Mouse (Mus musculus): ENCODE data around the gene Zfp955a. TPM values are rescaled to one million over a fixed set of nuclear protein-coding genes. Genes with fewer than 3 reads are reported as not detected.
"Not testable (repeated sequence)": the region's sequence is repeated elsewhere in the genome, so short reads cannot be mapped to it uniquely, and the experiment has no call there.

Gene Zfp955a
- total RNA-seq (2014; fragmentation: Nextera tagmentation) (10.4 and 15.0 TPM in 2 replicates), total RNA-seq (2017) (15.6 and 18.9 TPM in 2 replicates)

GRCm38 (mm10) chr17:33254530-33255318 lies at the start of gene Zfp955a:
TSS of gene Zfp955a (minus strand) at chr17:33255145.
- peak; percentile 99 for ATAC-seq (replicated peaks; ENCODE audit: poor library complexity, severe bottlenecking)

- not testable (repeated sequence) for ATAC-seq (replicated peaks; ENCODE audit: poor library complexity, severe bottlenecking)
Measured at GRCm38 (mm10) chr17:33289876-33290149, 34.9 kb upstream of the Zfp955a start.

- ATAC-seq (replicated peaks; ENCODE audit: poor library complexity, severe bottlenecking): peak; percentile 98
Measured at GRCm38 (mm10) chr17:33289039-33289875, 34.3 kb upstream of the Zfp955a start, which contains the start of gene Zfp955b. TSS of gene Zfp955b (plus strand) at chr17:33289544.

GRCm38 (mm10) chr17:33268907-33269306 lies 14.0 kb upstream of the Zfp955a start:
- ATAC-seq (replicated peaks; ENCODE audit: poor library complexity, severe bottlenecking): no peak

GRCm38 (mm10) chr17:33264376-33264775 lies 9.4 kb upstream of the Zfp955a start, which contains the start of gene Olfr63:
TSS of gene Olfr63 (plus strand) at chr17:33264676.
- ATAC-seq (replicated peaks; ENCODE audit: poor library complexity, severe bottlenecking): no peak

GRCm38 (mm10) chr17:33255319-33255657 lies 343 bp upstream of the Zfp955a start:
- ATAC-seq (replicated peaks; ENCODE audit: poor library complexity, severe bottlenecking): not testable (repeated sequence)

GRCm38 (mm10) chr17:33236646-33237045 lies 18.3 kb downstream of the Zfp955a start:
- not testable (repeated sequence) for ATAC-seq (replicated peaks; ENCODE audit: poor library complexity, severe bottlenecking)

GRCm38 (mm10) chr17:33221590-33221989 lies 33.4 kb downstream of the Zfp955a start, which contains the start of gene Olfr1564:
TSS of gene Olfr1564 (minus strand) at chr17:33221690.
- no peak for ATAC-seq (replicated peaks; ENCODE audit: poor library complexity, severe bottlenecking)

GRCm38 (mm10) chr17:33191002-33191401 lies 63.9 kb downstream of the Zfp955a start, which contains the start of gene Olfr239:
TSS of gene Olfr239 (plus strand) at chr17:33191302.
- not testable (repeated sequence) for ATAC-seq (replicated peaks; ENCODE audit: poor library complexity, severe bottlenecking)

Other genes starting within 250 kb of the Zfp955a start
- 3.2 TPM in 2 replicates for gene Zfp763, start 221.7 kb downstream of the Zfp955a start, total RNA-seq (2014; fragmentation: Nextera tagmentation)
- 11.2 and 14.5 TPM in 2 replicates for gene Zfp763, start 221.7 kb downstream of the Zfp955a start, total RNA-seq (2017)
- not detected in 2 replicates for gene 4921501E09Rik, start 187.1 kb downstream of the Zfp955a start, total RNA-seq (2014; fragmentation: Nextera tagmentation)
- gene 4921501E09Rik, start 187.1 kb downstream of the Zfp955a start, total RNA-seq (2017): not detected in 2 replicates
- gene Zfp563, start 165.8 kb downstream of the Zfp955a start, total RNA-seq (2014; fragmentation: Nextera tagmentation): 1.2 and 12.9 TPM in 2 replicates
- 1.6 and 3.3 TPM in 2 replicates for gene Zfp563, start 165.8 kb downstream of the Zfp955a start, total RNA-seq (2017)
- not detected in 2 replicates for gene Morc2b, start 115.5 kb downstream of the Zfp955a start, total RNA-seq (2014; fragmentation: Nextera tagmentation)
- gene Morc2b, start 115.5 kb downstream of the Zfp955a start, total RNA-seq (2017): not detected in 2 replicates
- not detected in 2 replicates for gene Olfr55, start 86.7 kb downstream of the Zfp955a start, total RNA-seq (2014; fragmentation: Nextera tagmentation)
- not detected in 2 replicates for gene Olfr55, start 86.7 kb downstream of the Zfp955a start, total RNA-seq (2017)
- not detected in 2 replicates for gene Olfr239, start 63.8 kb downstream of the Zfp955a start, total RNA-seq (2014; fragmentation: Nextera tagmentation)
- gene Olfr239, start 63.8 kb downstream of the Zfp955a start, total RNA-seq (2017): not detected in 2 replicates
- gene Olfr1564, start 33.5 kb downstream of the Zfp955a start, total RNA-seq (2014; fragmentation: Nextera tagmentation): not detected in 2 replicates
- gene Olfr1564, start 33.5 kb downstream of the Zfp955a start, total RNA-seq (2017): not detected in 2 replicates
- gene Olfr63, start 9.5 kb upstream of the Zfp955a start, total RNA-seq (2014; fragmentation: Nextera tagmentation): not detected in 2 replicates
- not detected in 2 replicates for gene Olfr63, start 9.5 kb upstream of the Zfp955a start, total RNA-seq (2017)
- gene Zfp955b, start 34.4 kb upstream of the Zfp955a start, total RNA-seq (2014; fragmentation: Nextera tagmentation): 5.9 and 6.4 TPM in 2 replicates
- 7.2 and 9.9 TPM in 2 replicates for gene Zfp955b, start 34.4 kb upstream of the Zfp955a start, total RNA-seq (2017)
- gene Zfp81, start 103.7 kb upstream of the Zfp955a start, total RNA-seq (2014; fragmentation: Nextera tagmentation): 10.3 and 13.0 TPM in 2 replicates
- 7.5 and 16.3 TPM in 2 replicates for gene Zfp81, start 103.7 kb upstream of the Zfp955a start, total RNA-seq (2017)
- 19.7 and 22.6 TPM in 2 replicates for gene Zfp101, start 139.5 kb upstream of the Zfp955a start, total RNA-seq (2014; fragmentation: Nextera tagmentation)
- 14.2 and 24.1 TPM in 2 replicates for gene Zfp101, start 139.5 kb upstream of the Zfp955a start, total RNA-seq (2017)
- not detected in 2 replicates for gene Actl9, start 177.8 kb upstream of the Zfp955a start, total RNA-seq (2014; fragmentation: Nextera tagmentation)
- gene Actl9, start 177.8 kb upstream of the Zfp955a start, total RNA-seq (2017): not detected in 2 replicates

All from granulocyte monocyte progenitor cell, adult 5-6 weeks (primary cell).